Mouse (Mus musculus): ENCODE data around the gene Atf6. TPM values are rescaled to one million over a fixed set of nuclear protein-coding genes. Genes with fewer than 3 reads are reported as not detected.

Gene Atf6
- total and polyA plus RNA-seq, 3 experiments = 33.8 to 47.0 (median 35.3) TPM

DNA sequence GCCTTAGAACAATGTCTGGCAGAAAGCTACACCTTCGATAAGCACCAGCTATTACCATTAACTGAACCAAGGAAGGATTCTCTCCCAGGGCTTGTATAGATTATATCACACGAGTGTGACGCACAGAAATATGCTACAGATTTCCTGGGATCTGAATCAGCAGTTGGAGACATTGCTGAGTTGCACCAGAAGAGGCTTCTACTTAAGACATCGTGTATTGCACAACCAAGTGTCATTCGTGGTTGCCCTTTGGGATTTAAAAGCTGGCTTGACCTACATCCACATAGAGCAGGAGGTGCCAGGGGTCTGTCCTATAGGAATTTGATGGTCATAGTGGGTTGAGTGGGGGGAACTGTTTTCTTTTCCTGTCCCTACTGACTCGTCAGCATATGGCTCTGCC is 164.6 kb downstream of the Atf6 start:
- TF ChIP-seq MEF2A (IDR thresholded peaks at IDR 0.05; ENCODE audit: borderline replicate concordance, low read depth, low read length) (no peak), TCF12 (IDR thresholded peaks at IDR 0.05; ENCODE audit: low read depth, low read length) (no peak), ETS1 (conservative IDR thresholded peaks at IDR 0.05; ENCODE audit: low read depth, low read length) (no peak), MAX (IDR thresholded peaks at IDR 0.05; ENCODE audit: low read length) (no peak), ZKSCAN1 (IDR thresholded peaks at IDR 0.05; ENCODE audit: borderline replicate concordance, low read depth, low read length) (no peak), ELF1 (IDR thresholded peaks at IDR 0.05; ENCODE audit: low read depth, low read length) (no peak), EP300 (IDR thresholded peaks at IDR 0.05; ENCODE audit: low read length) (no peak), IRF4 (IDR thresholded peaks at IDR 0.05; ENCODE audit: low read depth, low read length) (no peak)
- peaks cover 28 to 82% of the 10 kb centered on the region in 2 experiments for H3K4me1 ChIP-seq (ENCODE audit: control insufficient read depth in 1 of 2, insufficient read depth in 2 of 2)
- DNase-seq (ENCODE audit: extremely low read depth) = no peak
- dilution Hi-C loops (cut with MboI; ENCODE audit: extremely low pct_ligation_motif_present, extremely low pct_unique_long_range_greater_than_20kb, low sequenced_read_pairs) (no loop called here), in situ Hi-C loops (cut with MboI; ENCODE audit: low pct_ligation_motif_present, low pct_unique_long_range_greater_than_20kb, low sequenced_read_pairs) (no loop called here)
- peaks cover 11 to 26% of the 10 kb centered on the region in 2 experiments for H3K36me3 ChIP-seq (replicated peaks in 1 of 2; ENCODE audit: control insufficient read depth in 1 of 2, insufficient read depth in 1 of 2, low read length in 1 of 2)
- H3K9ac ChIP-seq (ENCODE audit: insufficient read depth, low read depth) = no peak overlapping the region
- H3K4me3 ChIP-seq (replicated peaks in 1 of 3; ENCODE audit: low read depth in 2 of 3, low read length in 2 of 3, poor library complexity in 1 of 3) = no peak overlapping the region
- H3K4me2 ChIP-seq (ENCODE audit: insufficient read depth, low read depth, poor library complexity, severe bottlenecking) = no peak overlapping the region
- no peaks in the 10 kb centered on the region for H3K79me2 ChIP-seq (replicated peaks; ENCODE audit: control insufficient read depth, extremely low read depth, insufficient read depth, poor library complexity, severe bottlenecking)
- H3K9me3 ChIP-seq (replicated peaks; ENCODE audit: low read length) = no peaks in the 10 kb centered on the region
- H3K27ac ChIP-seq (ENCODE audit: insufficient read depth, low read depth) = no peak overlapping the region
- no peaks in the 10 kb centered on the region for H3K27me3 ChIP-seq (replicated peaks)

DNA sequence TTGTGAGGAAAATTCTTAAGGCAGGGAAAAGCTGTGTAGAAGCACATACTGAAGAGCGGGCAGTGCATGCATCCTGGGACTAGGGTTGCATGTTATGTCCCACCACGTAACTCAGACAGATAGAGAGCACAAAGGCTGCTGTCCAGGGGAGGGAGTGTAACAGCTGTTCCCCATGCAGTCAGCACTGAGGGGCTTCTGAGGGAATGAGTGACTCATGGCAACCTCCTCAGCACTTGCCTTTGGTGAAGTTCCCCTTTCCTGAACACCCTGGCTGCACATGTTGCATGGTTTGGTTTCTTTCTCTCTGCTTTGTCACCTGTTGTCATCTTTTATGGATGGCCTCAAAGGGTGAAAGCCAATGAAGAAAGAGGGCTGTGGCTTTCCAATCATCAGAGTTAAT is 165.3 kb downstream of the Atf6 start:
- no peak overlapping the region for H3K4me2 ChIP-seq (ENCODE audit: insufficient read depth, low read depth, poor library complexity, severe bottlenecking)
- H3K36me3 ChIP-seq (replicated peaks in 1 of 2; ENCODE audit: control insufficient read depth in 1 of 2, insufficient read depth in 1 of 2, low read length in 1 of 2) = peaks cover 5 to 20% of the 10 kb centered on the region in 2 experiments
- H3K79me2 ChIP-seq (replicated peaks; ENCODE audit: control insufficient read depth, extremely low read depth, insufficient read depth, poor library complexity, severe bottlenecking) = no peaks in the 10 kb centered on the region
- dilution Hi-C loops (cut with MboI; ENCODE audit: extremely low pct_ligation_motif_present, extremely low pct_unique_long_range_greater_than_20kb, low sequenced_read_pairs) (no loop called here), in situ Hi-C loops (cut with MboI; ENCODE audit: low pct_ligation_motif_present, low pct_unique_long_range_greater_than_20kb, low sequenced_read_pairs) (no loop called here)
- H3K9ac ChIP-seq (ENCODE audit: insufficient read depth, low read depth) = no peak overlapping the region
- TF ChIP-seq JUN (IDR thresholded peaks at IDR 0.05; ENCODE audit: insufficient read depth, low read depth, low read length) (peak; percentile 8; the same call in 1 of the 2 replicates), EP300 (IDR thresholded peaks at IDR 0.05; ENCODE audit: low read length) (peak; percentile 52; the same call in 1 of the 2 replicates), MAX (IDR thresholded peaks at IDR 0.05; ENCODE audit: low read length) (peak; percentile 62), GABPA (IDR thresholded peaks at IDR 0.05; ENCODE audit: insufficient replicate concordance, low read depth, low read length) (no peak), KAT2A (IDR thresholded peaks at IDR 0.05; ENCODE audit: insufficient replicate concordance, low read length) (no peak), ELF1 (IDR thresholded peaks at IDR 0.05; ENCODE audit: low read depth, low read length) (no peak), MXI1 (IDR thresholded peaks at IDR 0.05; ENCODE audit: low read depth, low read length) (no peak), CHD2 (IDR thresholded peaks at IDR 0.05; ENCODE audit: low read length) (no peak), MAZ (IDR thresholded peaks at IDR 0.05; ENCODE audit: low read depth, low read length) (0 out of 2 replicates have a peak, but pooled peaks have one; percentile 14), ETS1 (conservative IDR thresholded peaks at IDR 0.05; ENCODE audit: low read depth, low read length) (peak; percentile 83), BHLHE40 (IDR thresholded peaks at IDR 0.05; ENCODE audit: low read depth, low read length) (peak; percentile 70), MEF2A (IDR thresholded peaks at IDR 0.05; ENCODE audit: borderline replicate concordance, low read depth, low read length) (no peak), USF2 (conservative IDR thresholded peaks at IDR 0.05; ENCODE audit: low read depth, low read length) (no peak), ZC3H11A (IDR thresholded peaks at IDR 0.05; ENCODE audit: low read depth, low read length) (no peak)
- H3K4me1 ChIP-seq (ENCODE audit: control insufficient read depth in 1 of 2, insufficient read depth in 2 of 2) = peaks cover 25 to 75% of the 10 kb centered on the region in 2 experiments
- peak; percentile 74 for DNase-seq (ENCODE audit: extremely low read depth)
- no peaks in the 10 kb centered on the region for H3K27me3 ChIP-seq (replicated peaks)
- H3K4me3 ChIP-seq (replicated peaks in 1 of 3; ENCODE audit: low read depth in 2 of 3, low read length in 2 of 3, poor library complexity in 1 of 3) = peak overlapping the region in 1 of 3 experiments; percentile 12
- no peak overlapping the region for H3K27ac ChIP-seq (ENCODE audit: insufficient read depth, low read depth)
- no peaks in the 10 kb centered on the region for H3K9me3 ChIP-seq (replicated peaks; ENCODE audit: low read length)
